Mouse (Mus musculus) heart, adult 2 months (tissue): ENCODE results near the gene Atpaf2. TPM values are rescaled to one million over a fixed set of nuclear protein-coding genes. Genes with fewer than 3 reads are reported as not detected.

Experiments used
- DNase-seq, 2 experiments: peaks; one replicate each; pipeline ENCODE4 v3.0.0; 2021
- H3K27ac ChIP-seq: fragments of 200-600 bp; 2 replicates; pipeline ENCODE4 v1.8.1; 2022
- H3K27me3 ChIP-seq: fragments of 200-500 bp; 2 replicates; pipeline ENCODE4 v1.6.1; 2012; ENCODE audit warnings: mild to moderate bottlenecking, low read length, inconsistent platforms, mixed read lengths; ENCODE audit not compliant: control insufficient read depth, insufficient read depth
- H3K36me3 ChIP-seq: fragments of 200-500 bp; 2 replicates; pipeline ENCODE4 v1.6.1; 2012; ENCODE audit warnings: low read length, inconsistent platforms; ENCODE audit not compliant: control insufficient read depth, insufficient read depth
- H3K4me1 ChIP-seq: fragments of 200-500 bp; 2 replicates; pipeline ENCODE4 v1.6.1; 2011; ENCODE audit warnings: low read length; ENCODE audit not compliant: control insufficient read depth, insufficient read depth
- H3K4me3 ChIP-seq: fragments of 200-600 bp; 2 replicates; pipeline ENCODE4 v1.8.1; 2022
- H3K79me2 ChIP-seq: fragments of 200-500 bp; replicated peaks from 2 replicates; pipeline ENCODE4 v1.6.1; 2012; ENCODE audit warnings: mild to moderate bottlenecking, inconsistent platforms, low read length, moderate library complexity, mixed read lengths; ENCODE audit not compliant: control insufficient read depth, insufficient read depth
- H3K9ac ChIP-seq: fragments of 200-500 bp; 2 replicates; pipeline ENCODE4 v1.6.1; 2012; ENCODE audit warnings: low read depth, mild to moderate bottlenecking, control low read depth, inconsistent platforms, low read length, mixed read lengths
- CTCF ChIP-seq: fragments of 200-600 bp; IDR thresholded peaks from 2 replicates; pipeline ENCODE4 v1.8.1; 2022; ENCODE audit warnings: antibody characterized with exemption, mild to moderate bottlenecking, moderate library complexity
- EP300 ChIP-seq: fragments of 200-500 bp; IDR thresholded peaks from 2 replicates; pipeline ENCODE4 v1.6.1; 2011; ENCODE audit warnings: low read depth, low read length, control low read depth; ENCODE audit not compliant: insufficient read depth
- POLR2A ChIP-seq: fragments of 200-500 bp; IDR thresholded peaks from 2 replicates; pipeline ENCODE4 v1.6.1; 2011; ENCODE audit warnings: mild to moderate bottlenecking, low read depth, low read length, control low read depth; ENCODE audit not compliant: insufficient read depth
- WGBS: fragments of 180-500 bp; shearing (Covaris S2); methylation state at CpG from one replicate; pipeline ENCODE4 v1.1.7; 2018; 5-methylcytosine and 5-hydroxymethylcytosine counted together
- intact Hi-C: fragments of 180-260 bp; cut with DNase I; formaldehyde crosslinking; loops from one replicate; pipeline ENCODE4 v1.15.1; 2025
- polyA plus RNA-seq: library from polyadenylated mRNA; depleted of rRNA; stranded (reverse); fragments of >200 nt; gene quantifications from 2 replicates; pipeline ENCODE4 v1.2.3, GENCODE M21; 2012
- total RNA-seq, 2 experiments: library from RNA; stranded (reverse); gene quantifications; 2 replicates each; pipeline ENCODE4 v1.2.3; 2021

Gene Atpaf2
- total and polyA plus RNA-seq, 3 experiments, result 37.7 to 45.3 (median 39.8) TPM

- WGBS, result 62% methylated on average over 1 of the region's 1 CpGs
- H3K36me3 ChIP-seq, result no peaks in the 10 kb centered on the region
- TF ChIP-seq POLR2A, result no peak
- TF ChIP-seq EP300, result no peak
- TF ChIP-seq CTCF, result no peak
- H3K4me3 ChIP-seq, result no peak overlapping the region
- peak overlapping the region; percentile 90 for H3K27ac ChIP-seq
- DNase-seq, result no peak
- H3K4me1 ChIP-seq, result peaks cover 9% of the 10 kb centered on the region
- H3K79me2 ChIP-seq, result no peaks in the 10 kb centered on the region
- no peaks in the 10 kb centered on the region for H3K27me3 ChIP-seq
- H3K9ac ChIP-seq, result no peak overlapping the region
- intact Hi-C loops, result no loop called here
Measured at GRCm38 (mm10) chr11:60359936-60360335, 58.3 kb downstream of the Atpaf2 start.

DNA sequence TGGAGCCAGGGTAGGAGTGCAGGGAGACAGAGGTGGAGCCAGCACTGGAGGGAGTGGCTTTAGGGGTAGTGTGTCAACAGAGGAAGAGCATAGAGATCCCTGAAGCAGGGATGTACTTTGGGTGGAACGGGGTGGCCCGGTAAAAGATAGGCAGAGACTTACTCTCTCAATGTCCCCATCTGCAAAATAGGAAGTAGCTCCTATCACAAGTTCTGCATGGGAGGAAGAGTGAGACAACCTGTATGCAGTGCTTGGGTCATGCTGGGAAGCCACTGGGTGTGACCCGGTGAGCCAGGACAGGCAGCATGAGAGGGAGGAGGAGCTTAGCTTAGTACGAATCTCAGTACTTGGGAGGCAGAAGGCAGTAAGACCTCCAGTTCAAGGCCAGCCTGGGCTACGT lies 59.1 kb downstream of the Atpaf2 start:
- H3K27me3 ChIP-seq, result no peaks in the 10 kb centered on the region
- peak overlapping the region; percentile 90 for H3K27ac ChIP-seq
- no peaks in the 10 kb centered on the region for H3K79me2 ChIP-seq
- H3K4me3 ChIP-seq, result no peak overlapping the region
- no peaks in the 10 kb centered on the region for H3K36me3 ChIP-seq
- WGBS, result 51% methylated on average over 5 of the region's 5 CpGs
- no peak overlapping the region for H3K9ac ChIP-seq
- H3K4me1 ChIP-seq, result peaks cover 9% of the 10 kb centered on the region
- DNase-seq, result no peak
- intact Hi-C loops, result no loop called here
- TF ChIP-seq EP300 (no peak), POLR2A (no peak), CTCF (no peak)

DNA sequence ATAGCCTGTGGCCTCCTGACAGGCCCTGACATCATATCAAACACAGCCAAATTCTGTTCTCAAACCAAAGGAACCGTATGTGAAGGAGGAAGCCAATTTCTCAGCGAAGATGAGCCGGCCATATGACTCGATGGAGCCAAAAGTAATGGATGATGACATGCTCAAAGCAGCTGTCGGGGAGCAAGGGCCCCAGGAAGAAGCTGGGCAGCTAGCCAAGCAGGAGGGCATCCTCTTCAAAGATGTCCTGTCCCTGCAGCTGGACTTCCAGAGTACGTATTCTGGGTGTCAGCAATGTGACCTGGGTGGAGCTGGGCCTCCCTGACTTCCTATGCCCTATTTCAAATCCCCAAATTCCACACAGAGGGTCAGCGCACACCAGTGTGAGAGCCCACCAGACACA lies 59.7 kb downstream of the Atpaf2 start:
- Histone ChIP-seq H3K4me3 (no peak overlapping the region), H3K4me1 (peaks cover 9% of the 10 kb centered on the region), H3K36me3 (no peaks in the 10 kb centered on the region), H3K27me3 (no peaks in the 10 kb centered on the region), H3K27ac (peak overlapping the region; percentile 36), H3K79me2 (no peaks in the 10 kb centered on the region), H3K9ac (no peak overlapping the region)
- intact Hi-C loops, result no loop called here
- no peak for TF ChIP-seq POLR2A
- TF ChIP-seq EP300, result no peak
- no peak for TF ChIP-seq CTCF
- WGBS, result 27% methylated on average over 7 of the region's 7 CpGs
- no peak for DNase-seq

DNA sequence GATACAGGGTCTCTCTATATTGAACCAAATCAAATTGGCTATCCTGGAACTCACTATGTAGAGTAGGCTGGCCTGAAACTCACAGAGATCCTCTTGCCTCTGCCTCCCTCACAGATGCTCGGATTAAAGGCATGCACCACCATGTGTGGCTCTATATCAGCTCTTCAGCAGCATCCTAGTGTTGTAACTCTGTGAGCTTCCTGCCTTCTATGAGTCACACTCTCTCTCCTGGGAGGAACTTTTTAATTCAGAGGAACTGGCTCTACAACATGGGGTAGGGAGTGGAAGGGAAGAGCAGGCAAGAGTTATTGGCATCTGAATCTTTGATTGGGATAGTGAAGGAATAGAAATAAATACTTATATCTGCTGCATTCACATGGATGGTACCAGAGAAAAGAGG lies 61.1 kb downstream of the Atpaf2 start:
- Histone ChIP-seq H3K79me2 (no peaks in the 10 kb centered on the region), H3K9ac (no peak overlapping the region), H3K36me3 (no peaks in the 10 kb centered on the region), H3K4me3 (no peak overlapping the region), H3K4me1 (peaks cover 9% of the 10 kb centered on the region), H3K27me3 (no peaks in the 10 kb centered on the region), H3K27ac (no peak overlapping the region)
- no peak for TF ChIP-seq CTCF
- no peak for TF ChIP-seq EP300
- TF ChIP-seq POLR2A, result no peak
- 22% methylated on average over 1 of the region's 1 CpGs for WGBS
- DNase-seq, result no peak
- intact Hi-C loops, result no loop called here

DNA sequence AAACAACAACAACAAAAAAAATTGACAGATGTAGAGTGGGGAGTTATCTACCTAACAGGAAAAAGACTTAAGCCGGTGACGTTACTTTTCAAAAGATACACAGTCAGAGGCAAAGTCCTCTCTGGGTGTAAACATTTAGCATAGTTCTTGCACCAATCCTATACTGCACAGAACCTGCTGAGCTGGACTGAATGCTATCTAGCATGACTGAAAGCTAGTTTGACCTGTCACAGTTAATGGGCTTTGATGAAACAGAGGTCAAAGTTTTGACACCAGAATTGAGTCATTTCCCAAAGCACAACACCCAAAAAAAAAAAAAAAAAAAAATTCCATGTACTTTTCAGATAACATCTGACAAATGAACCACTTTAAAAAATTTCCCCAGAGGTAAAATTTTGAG lies 62.3 kb downstream of the Atpaf2 start:
- peaks cover 5% of the 10 kb centered on the region for H3K36me3 ChIP-seq
- 83% methylated on average over 2 of the region's 2 CpGs for WGBS
- no peaks in the 10 kb centered on the region for H3K27me3 ChIP-seq
- no peaks in the 10 kb centered on the region for H3K79me2 ChIP-seq
- peaks cover 10% of the 10 kb centered on the region for H3K4me1 ChIP-seq
- TF ChIP-seq CTCF (no peak), EP300 (no peak), POLR2A (no peak)
- H3K4me3 ChIP-seq, result no peak overlapping the region
- H3K27ac ChIP-seq, result no peak overlapping the region
- DNase-seq, result no peak
- H3K9ac ChIP-seq, result no peak overlapping the region
- intact Hi-C loops, result no loop called here

DNA sequence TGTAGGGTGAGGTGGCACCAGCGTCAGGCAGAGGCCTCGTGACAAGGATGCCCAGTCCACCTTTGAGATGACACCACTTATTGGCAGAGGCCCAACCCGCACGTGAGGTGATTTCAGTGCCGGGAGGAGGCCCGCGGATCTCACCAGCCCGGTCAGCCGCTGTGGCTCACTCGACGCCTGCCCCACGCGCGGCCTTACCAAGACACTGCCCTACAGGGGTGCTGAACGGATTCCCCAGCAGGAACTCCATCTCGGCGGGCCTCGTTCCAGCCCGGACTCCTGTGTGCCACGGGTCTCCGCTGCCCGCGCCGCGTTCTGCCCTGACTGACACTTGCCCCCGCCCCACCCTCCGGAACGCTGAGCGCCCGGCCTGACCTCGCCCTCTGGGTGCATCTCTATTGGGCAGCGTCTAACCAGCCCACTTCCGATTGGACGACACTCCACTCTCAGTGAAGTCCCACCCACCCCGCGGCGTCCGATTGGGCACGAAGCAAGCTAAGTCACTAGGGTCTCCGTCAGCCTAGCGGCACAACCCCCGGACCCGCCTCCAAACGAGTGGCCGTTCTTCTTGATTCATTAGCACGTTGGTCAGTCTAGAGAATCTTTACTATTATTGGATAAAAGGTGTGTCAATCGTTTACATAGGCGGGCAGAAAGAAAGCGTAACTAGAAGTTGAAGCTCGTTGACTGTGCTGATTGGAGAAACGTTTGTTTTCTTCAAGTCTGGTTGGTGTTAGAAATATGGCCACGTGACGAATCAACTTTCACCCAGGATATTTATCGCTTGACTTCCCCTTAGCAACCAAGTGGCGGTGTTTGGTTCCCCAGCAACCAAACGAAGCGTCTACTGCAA lies 65.5 kb downstream of the Atpaf2 start, which contains the start of the genes Tom1l2 and Drc3:
Tom1l2 (minus strand) TSS at position 347 of the 853 bp plus-strand sequence.
Drc3 (plus strand) TSS at position 771 of the 853 bp plus-strand sequence.
- no peaks in the 10 kb centered on the region for H3K27me3 ChIP-seq
- H3K79me2 ChIP-seq, result peaks cover 10% of the 10 kb centered on the region
- intact Hi-C loops, result loop anchor here (5.0 kb wide), 2 partner anchors 45 to 245 kb away; partner anchors contain the start of gene Rai1
- peak within 1 kb of the TSS; percentile 83 for H3K9ac ChIP-seq
- DNase-seq, result peak; percentile 94 to 100
- under 1% methylated on average over 57 of the region's 57 CpGs for WGBS
- peaks cover 7% of the 10 kb centered on the region for H3K36me3 ChIP-seq
- H3K27ac ChIP-seq, result peak within 1 kb of the TSS; percentile 98
- H3K4me1 ChIP-seq, result peaks cover 5% of the 10 kb centered on the region
- peak within 1 kb of the TSS; percentile 86 for H3K4me3 ChIP-seq
- TF ChIP-seq POLR2A (peak; percentile 86), EP300 (0 out of 2 replicates have a peak, but pooled peaks have one; percentile 56), CTCF (0 out of 2 replicates have a peak, but pooled peaks have one; percentile 4)
